Mouse (Mus musculus) fibroblast of lung, adult 2 months (primary cell): Measurements from ENCODE around the gene Efcab9.

Source experiments
- DNase-seq: peaks from one replicate; pipeline ENCODE4 v3.0.0-alpha.2; 2011; ENCODE audit warnings: low read depth

Efcab9 gene

DNA sequence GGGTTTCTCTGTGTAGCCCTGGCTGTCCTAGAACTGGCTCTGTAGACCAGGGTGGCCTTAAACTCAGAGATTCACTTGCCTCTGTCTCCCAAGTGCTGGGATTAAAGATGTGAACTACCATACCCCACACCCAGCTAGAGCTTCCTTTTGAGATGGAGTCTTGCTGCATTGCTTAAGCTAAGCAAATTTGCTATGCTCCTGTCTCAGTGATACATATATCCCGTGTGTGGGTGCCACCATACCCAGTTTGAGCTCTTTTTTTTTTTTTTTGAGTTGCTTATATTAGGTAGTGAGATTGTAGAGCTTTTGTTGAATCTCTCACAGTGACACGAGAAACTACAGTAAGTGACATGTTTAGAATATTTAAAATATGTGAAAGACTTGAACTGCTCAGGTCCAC lies 36.6 kb downstream of the Efcab9 start:
- DNase-seq = no peak

DNA sequence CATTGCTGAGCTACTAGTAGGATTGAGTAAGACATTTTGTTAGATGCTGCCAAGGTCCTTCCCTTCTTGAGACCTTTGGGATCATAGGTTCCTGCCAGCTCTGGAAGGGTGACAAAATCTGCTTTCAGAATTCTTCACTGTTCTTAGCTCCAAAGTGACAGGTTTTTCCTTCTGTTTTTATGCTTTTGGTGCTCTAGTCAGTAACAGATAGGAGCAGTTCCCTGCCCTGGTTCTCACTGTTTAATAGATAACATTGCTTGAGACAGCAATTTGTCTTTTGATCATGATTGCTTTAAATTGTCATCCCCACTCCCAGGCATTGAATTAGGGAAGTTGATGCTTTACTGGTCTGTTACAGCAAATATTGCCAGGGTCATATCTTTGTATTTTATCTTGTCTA lies 38.6 kb downstream of the Efcab9 start:
- no peak for DNase-seq

DNA sequence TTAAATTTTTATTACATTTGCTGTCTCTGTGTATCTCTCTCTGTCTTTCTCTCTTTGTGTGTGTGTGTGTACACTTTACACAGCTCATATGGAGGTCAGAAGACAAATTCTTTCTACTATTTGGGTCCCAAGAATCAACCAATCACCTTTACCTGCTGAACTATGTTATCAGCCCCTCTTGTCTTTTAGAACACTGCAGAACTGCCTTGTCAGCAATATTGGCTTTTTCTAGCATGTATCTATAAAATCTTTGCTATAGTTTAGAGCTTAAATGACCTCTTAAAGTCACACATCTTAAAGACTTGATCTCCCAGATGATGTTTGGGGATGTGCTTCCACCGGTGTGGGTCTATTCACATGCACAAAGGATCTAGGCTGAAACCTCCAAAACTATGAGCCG lies 40.8 kb downstream of the Efcab9 start:
- DNase-seq = no peak

DNA sequence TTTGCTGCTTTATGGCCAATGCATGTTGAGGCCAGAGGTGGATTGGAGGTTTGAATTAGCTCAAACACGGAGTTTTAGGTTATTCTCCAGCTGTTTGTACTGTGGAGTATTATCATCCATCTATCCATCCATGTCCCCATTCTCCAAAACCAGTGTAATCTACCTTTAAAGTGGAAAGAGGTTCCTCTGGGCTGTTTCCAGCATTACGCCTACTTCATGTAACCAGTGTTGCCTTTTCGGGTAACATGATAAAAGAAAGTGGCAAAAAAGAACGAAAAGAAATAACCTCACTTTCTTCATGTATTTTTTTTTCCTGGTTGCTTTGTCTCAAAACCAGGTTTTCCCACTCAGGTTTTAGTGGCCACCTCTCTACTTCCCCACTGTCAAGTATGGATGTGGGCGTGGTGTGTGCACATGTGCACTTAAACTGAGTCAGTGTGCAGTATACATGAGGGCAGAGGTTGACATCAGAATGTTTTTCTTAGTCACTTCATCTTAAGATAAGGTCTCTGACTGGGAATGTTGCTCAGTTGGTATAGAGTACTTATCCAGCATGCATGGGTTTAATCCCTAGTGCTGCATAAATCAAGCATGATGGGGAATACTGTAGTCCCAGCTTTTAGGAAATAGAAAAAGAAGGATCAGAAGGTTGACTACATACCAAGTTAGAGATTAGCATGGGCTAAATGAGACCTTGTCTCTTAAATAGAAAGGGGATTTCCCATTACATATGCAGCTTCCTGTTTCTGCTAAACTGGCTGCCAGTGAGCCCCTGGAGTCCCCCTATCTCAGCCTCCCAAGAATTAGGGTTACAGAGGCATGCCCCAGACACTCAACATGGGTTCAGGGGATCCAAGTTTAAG lies 42.8 kb downstream of the Efcab9 start:
- DNase-seq = no peak

DNA sequence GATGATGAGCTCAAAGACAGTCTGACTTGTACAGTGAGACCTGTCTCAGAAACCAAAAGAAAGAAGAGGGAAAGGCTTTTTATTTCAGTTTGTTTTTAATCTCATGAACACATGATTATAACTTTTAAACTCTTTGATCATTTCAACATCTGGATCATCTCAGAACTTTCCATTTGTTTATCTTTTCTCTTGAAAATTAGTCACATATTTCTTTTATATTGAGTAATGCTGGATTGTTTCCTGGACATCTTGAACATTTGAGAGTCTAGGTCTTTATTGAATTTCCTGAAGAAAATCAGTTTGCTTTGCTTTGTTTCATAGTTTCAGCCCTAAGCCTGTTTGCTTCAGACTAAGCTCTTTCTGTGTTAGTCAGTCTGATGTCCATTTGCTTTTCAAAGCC lies 43.5 kb downstream of the Efcab9 start:
- DNase-seq = no peak

DNA sequence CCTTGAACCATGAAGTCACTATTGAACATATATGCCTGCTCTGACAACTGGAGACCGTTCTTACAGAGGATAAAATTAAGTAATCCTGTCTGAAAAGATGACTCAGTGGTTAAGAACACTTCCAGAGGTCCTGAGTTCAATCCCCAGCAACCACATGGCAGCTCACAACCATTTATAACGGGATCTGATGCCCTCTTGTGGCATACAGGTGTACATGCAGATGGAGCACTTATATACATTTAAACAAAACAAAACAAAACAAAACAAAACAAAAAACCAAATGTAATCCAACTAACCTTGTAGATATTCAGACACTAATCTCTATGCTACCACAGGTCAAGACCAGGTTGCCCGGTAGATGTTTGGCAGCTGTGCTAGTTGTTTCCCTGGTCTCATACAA lies 44.4 kb downstream of the Efcab9 start:
- no peak for DNase-seq

DNA sequence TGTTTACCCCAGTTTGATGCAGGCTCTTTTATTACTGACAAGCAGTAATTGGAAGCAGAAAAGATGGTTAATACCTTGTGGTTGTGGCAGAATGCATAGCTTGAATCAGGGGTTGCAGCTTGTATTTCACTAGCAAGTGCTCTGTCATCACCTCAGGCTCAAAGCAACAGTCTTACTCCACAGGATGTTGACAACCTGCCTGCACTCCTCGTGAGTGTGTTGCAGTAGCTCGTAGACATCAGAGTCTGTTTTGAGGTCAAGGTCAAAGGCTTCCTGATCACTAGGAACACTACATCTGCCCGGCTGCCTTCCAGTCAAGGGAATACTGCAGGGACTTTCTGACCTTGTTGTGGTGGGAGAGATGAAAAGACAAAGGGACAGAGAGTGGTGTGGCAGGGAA lies 45.3 kb downstream of the Efcab9 start:
- no peak for DNase-seq

DNA sequence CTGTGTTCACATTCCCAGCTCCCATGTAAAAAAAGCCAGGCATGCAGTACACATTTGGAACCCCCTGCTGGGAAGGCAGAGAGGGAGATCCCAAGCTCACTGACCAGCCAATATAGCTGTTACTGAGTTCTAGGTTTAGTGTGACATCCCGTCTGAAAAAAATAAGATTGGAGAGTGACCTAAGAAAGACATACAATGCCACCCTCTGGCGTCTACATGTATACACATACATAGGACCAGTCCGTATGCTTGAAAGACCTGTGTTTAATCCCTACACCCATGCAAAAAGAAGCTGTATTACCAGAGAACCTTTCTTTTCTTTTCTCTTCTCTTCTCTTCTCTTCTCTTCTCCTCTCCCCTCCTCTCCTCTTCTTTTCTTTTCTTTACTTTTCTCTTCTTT lies 46.6 kb downstream of the Efcab9 start:
- DNase-seq = no peak

DNA sequence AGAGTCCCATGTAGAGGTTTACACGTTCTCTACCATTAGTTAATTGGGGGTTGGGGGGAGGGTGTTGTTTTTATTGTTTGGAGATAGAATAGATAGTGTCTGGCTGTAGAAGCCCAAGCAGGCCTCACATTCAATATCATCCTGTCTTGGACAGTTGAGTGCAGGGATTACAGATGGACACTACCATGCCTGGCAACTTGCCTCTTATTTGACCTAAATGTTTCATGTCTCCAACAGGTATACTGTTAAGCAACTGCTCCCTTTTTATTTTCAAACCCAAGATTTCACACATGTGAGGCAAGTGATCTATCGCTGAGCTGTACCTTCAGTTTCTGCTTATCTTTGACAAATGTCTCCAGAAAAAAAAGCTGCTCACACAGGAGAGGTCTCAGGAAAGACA lies 50.4 kb downstream of the Efcab9 start:
- no peak for DNase-seq

DNA sequence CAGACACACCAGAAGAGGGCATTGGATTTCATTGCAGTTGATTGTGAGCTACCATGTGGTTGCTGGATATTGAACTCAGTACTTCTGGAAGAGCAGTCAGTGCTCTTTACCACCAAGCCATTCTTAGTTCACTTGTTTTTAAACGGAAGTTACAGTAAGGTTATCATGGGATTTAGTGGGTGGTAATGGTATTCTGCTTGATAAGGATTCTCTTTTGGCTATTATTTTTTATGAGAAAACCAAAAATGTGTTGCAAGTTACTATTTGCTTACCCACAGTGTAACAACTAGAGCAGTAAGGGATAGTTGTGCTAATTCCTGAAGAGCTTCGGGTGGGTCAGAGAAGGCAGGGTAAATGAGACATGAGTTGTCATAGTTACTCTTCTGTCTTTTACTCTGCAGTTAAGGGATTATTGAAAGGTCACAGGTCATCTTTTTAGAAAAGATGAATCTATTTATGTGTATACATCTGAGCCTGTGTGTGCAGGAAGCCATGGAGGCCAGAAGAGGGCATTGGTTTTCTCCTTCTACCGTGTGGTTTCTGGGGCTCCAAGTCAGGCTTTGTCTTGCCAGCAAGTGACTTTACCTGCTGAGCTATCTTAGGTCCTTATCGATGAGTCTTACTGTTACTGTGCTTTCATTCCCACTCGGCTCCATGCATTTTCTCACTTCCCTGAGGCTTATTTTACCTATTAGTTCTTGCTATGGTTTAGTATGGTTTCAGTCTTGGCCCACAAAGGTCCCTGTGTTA lies 56.2 kb downstream of the Efcab9 start:
- DNase-seq = no peak

DNA sequence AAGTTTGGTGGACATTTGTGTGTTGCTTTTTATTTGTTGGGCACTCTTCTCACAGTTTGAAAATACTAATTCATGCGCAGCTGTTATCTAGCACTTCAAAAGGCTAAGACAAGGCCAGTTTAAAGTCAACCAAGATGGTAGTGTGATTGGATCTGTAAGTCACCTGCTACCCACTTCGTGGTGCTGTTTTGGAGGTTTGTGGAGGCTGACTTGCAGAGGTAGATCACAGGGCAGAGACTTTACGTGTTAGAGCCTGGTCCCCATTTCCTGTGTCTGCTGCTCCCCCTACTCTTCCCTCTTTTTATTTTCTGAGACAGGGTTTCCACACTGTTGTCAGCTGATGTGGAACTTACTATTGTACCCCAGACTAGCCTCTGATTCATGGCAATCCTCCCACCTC lies 57.2 kb downstream of the Efcab9 start:
- DNase-seq = no peak
